Mouse (Mus musculus): ENCODE measurements around the gene Zfp995. TPM values are rescaled to one million over a fixed set of nuclear protein-coding genes. Genes with fewer than 3 reads are reported as not detected.
A peak's percentile ranks its signal among the peaks of the same experiment; 100 is the strongest.
"Not testable (repeated sequence)": the region's sequence is repeated elsewhere in the genome, so short reads cannot be mapped to it uniquely, and the experiment has no call there.

Zfp995 gene
- 1 to 10 TPM; 4.1 to 5.5 TPM for total RNA-seq (2021)
- long read RNA-seq, experiment 1, partial matches to known transcripts = 0 of 1 reads
- long read RNA-seq, experiment 1, other reads (novel, unspliced or antisense) = 1 of 1 reads
- long read RNA-seq, experiment 2, partial matches to known transcripts = 1 of 6 reads
- long read RNA-seq, experiment 2, other reads (novel, unspliced or antisense) = 1 of 6 reads

DNA sequence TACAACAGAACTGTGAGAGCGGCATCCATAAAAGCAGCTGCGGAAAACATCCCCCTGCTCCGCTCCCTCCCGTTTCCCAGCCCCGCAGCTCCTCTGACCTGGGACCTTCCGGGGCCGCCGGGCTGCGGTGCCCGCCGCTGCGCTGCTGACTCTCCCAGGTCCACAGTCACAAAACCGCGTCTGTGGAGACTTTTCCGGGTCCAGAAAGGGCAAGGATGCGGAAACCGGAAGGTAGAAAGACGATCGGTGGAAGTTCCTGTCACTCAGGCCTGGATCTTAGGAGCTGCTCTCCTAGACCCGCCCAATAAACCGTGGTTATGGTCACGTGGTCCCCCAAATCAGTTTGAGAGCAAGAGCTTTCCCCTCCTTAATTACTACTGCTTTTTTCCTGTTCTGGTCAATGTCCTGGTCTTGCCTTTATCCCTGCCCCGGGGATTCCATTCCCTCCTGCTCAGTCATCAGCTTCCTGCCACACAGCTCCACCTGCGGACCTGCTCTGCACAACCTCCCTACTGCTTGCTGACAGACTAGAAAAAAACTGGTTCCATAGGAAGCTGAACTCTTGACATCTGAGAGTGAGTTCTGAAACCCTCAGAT lies at the start of gene Zfp995:
Zfp995 (minus strand) TSS at position 471 of the 597 bp plus-strand sequence.
- DNase-seq (ENCODE audit: low spot score in 2 of 2) = peak; percentile 52 to 63

DNA sequence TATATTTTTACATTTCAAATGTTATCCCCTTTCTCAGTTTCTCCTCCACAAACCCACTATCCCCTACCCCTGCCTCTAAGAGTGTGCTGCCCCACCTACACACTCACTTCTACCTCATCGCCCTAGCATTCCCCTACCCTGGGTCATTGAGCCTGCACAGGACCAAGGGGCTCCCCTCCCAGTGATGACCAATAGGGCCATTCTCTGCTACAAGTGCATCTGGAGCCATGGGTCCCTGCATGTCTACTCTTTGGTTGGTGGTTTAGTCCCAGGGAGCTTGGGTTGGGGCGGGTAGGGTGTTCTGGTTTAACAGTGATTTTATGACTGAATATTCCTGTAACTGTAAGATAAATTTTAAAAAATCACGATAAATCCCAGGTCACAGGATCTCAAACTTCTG lies 687 bp downstream of the Zfp995 start:
- no peak for DNase-seq (ENCODE audit: low spot score in 2 of 2)

DNA sequence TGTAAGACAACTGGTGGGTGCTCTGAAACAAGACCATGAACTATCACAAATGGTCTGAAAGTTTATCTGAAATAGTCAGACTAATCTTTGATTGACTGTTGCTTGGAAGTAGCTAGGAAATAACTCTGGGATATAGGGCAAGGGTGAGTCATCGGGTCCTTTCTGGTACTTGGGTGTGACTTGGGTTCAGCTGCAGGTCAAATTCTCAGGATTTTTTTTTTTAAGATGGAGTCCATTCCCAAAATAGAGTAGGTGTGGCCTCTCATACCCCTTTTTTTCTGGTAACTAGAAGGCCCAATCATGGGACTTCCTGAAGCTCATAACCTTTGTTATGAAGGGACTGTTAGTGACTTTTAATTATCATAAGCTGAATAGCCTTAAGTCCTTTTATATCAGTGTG lies 38.5 kb downstream of the Zfp995 start:
- no peak for DNase-seq (ENCODE audit: low spot score in 2 of 2)

DNA sequence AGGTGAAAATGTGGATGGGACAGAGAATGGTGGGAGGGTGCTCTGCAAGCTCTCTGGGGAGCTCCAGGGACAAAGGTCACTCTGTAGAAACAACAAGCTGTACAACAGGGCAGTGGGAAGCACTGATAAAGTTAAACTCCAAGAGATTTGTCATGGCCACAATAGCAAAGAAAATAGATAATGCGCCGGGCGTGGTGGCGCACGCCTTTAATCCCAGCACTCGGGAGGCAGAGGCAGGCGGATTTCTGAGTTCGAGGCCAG lies 63.5 kb downstream of the Zfp995 start:
- DNase-seq (ENCODE audit: low spot score in 2 of 2) = not testable (repeated sequence)

DNA sequence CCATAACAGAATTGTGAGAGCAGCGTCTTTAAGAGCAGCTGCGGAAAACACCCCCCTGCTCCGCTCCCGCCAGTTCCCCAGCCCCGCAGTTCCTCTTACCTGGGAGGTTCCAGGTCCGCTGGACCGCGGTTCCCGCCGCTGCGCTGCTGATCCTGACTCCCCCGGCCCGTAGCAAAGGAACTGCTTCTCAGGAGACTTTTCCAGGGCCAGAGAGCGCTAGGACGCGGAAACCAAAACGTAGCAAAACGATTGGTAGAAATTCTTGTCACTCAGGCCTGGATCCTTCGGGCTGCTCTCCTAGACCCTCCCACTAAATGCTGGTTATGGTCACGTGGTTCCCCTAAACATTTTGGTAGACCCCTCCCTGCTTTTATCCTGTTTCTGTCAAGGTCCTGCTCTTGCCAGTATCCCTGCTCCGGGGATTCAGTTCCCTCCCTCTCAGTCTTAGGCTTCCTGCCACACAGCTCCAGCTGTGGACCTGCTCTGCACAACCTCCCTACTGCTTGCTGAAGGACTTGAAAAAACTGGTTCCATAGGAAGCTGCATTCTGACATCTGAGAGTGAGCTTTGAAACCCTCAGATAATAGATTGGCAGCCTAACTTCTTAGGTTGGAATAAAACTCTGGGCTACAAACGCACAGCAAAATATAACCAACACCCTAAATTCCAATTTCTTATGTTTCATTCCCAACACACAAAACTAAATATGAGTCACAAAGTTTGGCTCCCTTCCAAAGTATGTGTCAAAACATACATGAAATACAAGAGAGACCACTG lies 64.0 kb downstream of the Zfp995 start, which contains the start of gene Zfp820:
Zfp820 (minus strand) TSS at position 228 of the 777 bp plus-strand sequence.
- DNase-seq (ENCODE audit: low spot score in 2 of 2) = peak; percentile 4 to 26

DNA sequence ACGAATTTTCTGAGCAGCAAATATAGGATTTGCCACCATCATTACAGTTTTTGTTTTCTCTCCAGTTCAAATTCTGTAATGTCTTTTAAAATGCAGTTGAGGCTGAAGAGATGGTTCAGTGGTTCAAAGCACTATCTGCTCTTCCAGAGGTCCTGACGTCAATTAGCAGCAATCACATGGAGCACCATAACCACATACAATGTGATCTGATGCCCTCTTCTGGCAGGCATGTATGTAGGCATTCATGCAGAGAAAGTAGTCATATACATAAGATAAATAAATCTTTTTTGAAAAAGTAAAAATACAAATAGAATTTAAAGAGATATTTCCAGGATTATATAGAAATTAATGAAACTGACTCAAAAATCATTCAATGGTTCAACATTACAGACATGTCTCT lies 71.2 kb downstream of the Zfp995 start:
- DNase-seq (ENCODE audit: low spot score in 2 of 2) = no peak

Other genes starting within 250 kb of the Zfp995 start
- 1 to 10 TPM; 6.2 to 7.2 TPM for gene Gm10226, start 218.1 kb downstream of the Zfp995 start, total RNA-seq (2021)
- 1 to 10 TPM; 7.3 to 7.6 TPM for gene Zfp760, start 202.2 kb downstream of the Zfp995 start, total RNA-seq (2021)
- gene Zfp229, start 179.1 kb downstream of the Zfp995 start, total RNA-seq (2021) = 1 to 10 TPM; 2.9 to 3.0 TPM
- under 1 TPM; 0.67 to 0.94 TPM for gene Zfp820, start 64.2 kb downstream of the Zfp995 start, total RNA-seq (2021)
- gene Zfp942, start 52.5 kb upstream of the Zfp995 start, total RNA-seq (2021) = 10 to 100 TPM; 13.9 TPM
- 10 to 100 TPM; 18.1 to 18.6 TPM for gene Zfp943, start 52.6 kb upstream of the Zfp995 start, total RNA-seq (2021)

Data from left cerebral cortex, adult 18-20 months (tissue).